Mouse (Mus musculus) liver, embryonic 15.5 days (tissue): ENCODE data around the gene Dll4. TPM values are rescaled to one million over a fixed set of nuclear protein-coding genes. Genes with fewer than 3 reads are reported as not detected.

Experiments
- ATAC-seq: fragments of 200-750 bp; cut with Nextera tagmentation; 2 replicates; pipeline ENCODE4 v1.8.0; 2017; ENCODE audit warnings: moderate number of reproducible peaks, mild to moderate bottlenecking, moderate library complexity; ENCODE audit not compliant: insufficient read depth
- H3K27ac ChIP-seq: fragments of 300-500 bp; sonication (generic); replicated peaks from 2 replicates; pipeline ENCODE4 v1.5.1; 2015; ENCODE audit warnings: mild to moderate bottlenecking, inconsistent platforms
- H3K27me3 ChIP-seq: fragments of 300-500 bp; sonication (generic); 2 replicates; pipeline ENCODE4 v1.6.1; 2015; ENCODE audit warnings: mild to moderate bottlenecking, inconsistent platforms
- H3K36me3 ChIP-seq: fragments of 300-500 bp; sonication (generic); replicated peaks from 2 replicates; pipeline ENCODE4 v1.6.1; 2015; ENCODE audit warnings: moderate library complexity, mild to moderate bottlenecking, inconsistent platforms
- H3K4me1 ChIP-seq: fragments of 300-500 bp; sonication (generic); replicated peaks from 2 replicates; pipeline ENCODE4 v1.6.1; 2015; ENCODE audit warnings: inconsistent platforms
- H3K4me2 ChIP-seq: fragments of 300-500 bp; sonication (generic); 2 replicates; pipeline ENCODE4 v1.6.1; 2015; ENCODE audit warnings: moderate library complexity, mild to moderate bottlenecking, inconsistent platforms
- H3K4me3 ChIP-seq: fragments of 300-500 bp; sonication (generic); replicated peaks from 2 replicates; pipeline ENCODE4 v1.5.1; 2015; ENCODE audit warnings: mild to moderate bottlenecking, inconsistent platforms
- H3K9ac ChIP-seq: fragments of 300-500 bp; sonication (generic); 2 replicates; pipeline ENCODE4 v1.6.1; 2015; ENCODE audit warnings: moderate library complexity, mild to moderate bottlenecking, inconsistent platforms
- H3K9me3 ChIP-seq: fragments of 300-500 bp; sonication (generic); replicated peaks from 2 replicates; pipeline ENCODE4 v1.6.1; 2016; ENCODE audit warnings: inconsistent platforms
- WGBS: fragments of 180-500 bp; shearing (Covaris S2); methylation state at CpG from one replicate; pipeline ENCODE4 v1.1.7; 2015; ENCODE audit warnings: mixed read lengths; ENCODE audit not compliant: insufficient replicate concordance; 5-methylcytosine and 5-hydroxymethylcytosine counted together
- polyA plus RNA-seq: library from polyadenylated mRNA; unstranded; fragments of >200 nt; fragmentation: Nextera tagmentation; extraction: Ambion mirVana; gene quantifications from 2 replicates; pipeline ENCODE4 v1.2.1, GENCODE M21; 2015

The Dll4 gene
- polyA plus RNA-seq, 1 experiment from 2014 or later: 1.9 TPM

DNA sequence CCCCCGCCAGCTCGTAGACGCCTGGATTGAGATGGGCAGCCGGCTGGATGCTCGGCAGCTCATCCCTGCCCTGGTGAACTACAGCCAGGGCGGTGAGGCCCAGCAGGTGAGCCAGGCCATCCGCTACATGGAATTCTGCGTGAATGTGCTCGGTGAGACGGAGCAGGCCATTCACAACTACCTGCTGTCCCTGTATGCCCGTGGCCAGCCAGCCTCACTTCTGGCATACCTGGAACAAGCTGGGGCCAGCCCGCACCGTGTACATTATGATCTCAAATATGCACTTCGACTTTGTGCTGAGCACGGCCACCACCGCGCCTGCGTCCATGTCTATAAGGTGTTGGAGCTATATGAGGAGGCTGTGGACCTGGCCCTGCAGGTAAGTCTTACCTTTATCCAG, 31.2 kb upstream of the Dll4 start:
- 90% methylated on average over 18 of the region's 18 CpGs for WGBS
- H3K4me3 ChIP-seq: no peak overlapping the region
- H3K27me3 ChIP-seq: no peaks in the 10 kb centered on the region
- H3K27ac ChIP-seq: no peak overlapping the region
- H3K36me3 ChIP-seq: peaks cover 85% of the 10 kb centered on the region
- no peak overlapping the region for H3K9ac ChIP-seq
- no peaks in the 10 kb centered on the region for H3K9me3 ChIP-seq
- no peak overlapping the region for H3K4me2 ChIP-seq
- no peak for ATAC-seq
- peaks cover 24% of the 10 kb centered on the region for H3K4me1 ChIP-seq

DNA sequence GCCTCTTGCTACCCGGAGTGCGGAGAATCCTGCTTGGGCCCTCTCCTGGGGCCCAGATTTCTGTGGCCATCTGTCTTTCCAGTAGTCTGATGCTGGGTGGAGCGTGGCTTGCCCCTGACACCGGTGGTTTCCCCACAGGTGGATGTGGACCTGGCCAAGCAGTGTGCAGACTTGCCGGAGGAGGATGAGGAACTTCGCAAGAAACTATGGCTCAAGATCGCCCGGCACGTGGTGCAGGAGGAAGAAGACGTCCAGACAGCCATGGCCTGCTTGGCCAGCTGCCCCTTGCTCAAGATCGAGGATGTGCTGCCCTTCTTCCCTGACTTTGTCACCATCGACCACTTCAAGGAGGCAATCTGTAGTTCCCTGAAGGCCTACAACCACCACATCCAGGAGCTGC, 28.8 kb upstream of the Dll4 start:
- H3K4me1 ChIP-seq: peaks cover 37% of the 10 kb centered on the region
- H3K9me3 ChIP-seq: no peaks in the 10 kb centered on the region
- H3K4me2 ChIP-seq: no peak overlapping the region
- no peaks in the 10 kb centered on the region for H3K27me3 ChIP-seq
- peaks cover 69% of the 10 kb centered on the region for H3K36me3 ChIP-seq
- no peak overlapping the region for H3K4me3 ChIP-seq
- H3K27ac ChIP-seq: no peak overlapping the region
- ATAC-seq: no peak
- 74% methylated on average over 12 of the region's 12 CpGs for whole genome bisulfite sequencing
- H3K9ac ChIP-seq: no peak overlapping the region

DNA sequence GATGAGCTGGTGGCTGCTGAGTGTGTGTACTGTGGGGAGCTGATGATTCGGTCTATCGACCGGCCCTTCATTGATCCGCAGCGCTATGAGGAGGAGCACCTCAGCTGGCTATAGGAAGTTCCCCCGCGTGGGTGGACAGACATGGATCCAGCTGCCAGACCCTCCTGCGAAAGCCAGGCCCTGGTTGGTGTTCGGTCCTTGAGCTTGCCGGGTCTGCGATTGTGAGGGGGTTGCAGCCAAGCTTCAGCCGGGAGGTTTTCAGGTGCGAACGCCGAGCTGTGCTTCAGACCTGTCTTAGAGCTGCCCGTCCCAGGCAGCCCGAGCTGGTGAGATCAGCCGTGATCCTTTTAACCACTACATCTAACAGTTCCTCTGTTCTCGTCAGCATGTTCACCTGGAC, 28.1 kb upstream of the Dll4 start:
- peaks cover 64% of the 10 kb centered on the region for H3K36me3 ChIP-seq
- H3K27ac ChIP-seq: no peak overlapping the region
- H3K4me3 ChIP-seq: no peak overlapping the region
- H3K4me1 ChIP-seq: peaks cover 44% of the 10 kb centered on the region
- no peak for ATAC-seq
- no peaks in the 10 kb centered on the region for H3K9me3 ChIP-seq
- 83% methylated on average over 19 of the region's 19 CpGs for WGBS
- no peak overlapping the region for H3K9ac ChIP-seq
- no peaks in the 10 kb centered on the region for H3K27me3 ChIP-seq
- H3K4me2 ChIP-seq: no peak overlapping the region

DNA sequence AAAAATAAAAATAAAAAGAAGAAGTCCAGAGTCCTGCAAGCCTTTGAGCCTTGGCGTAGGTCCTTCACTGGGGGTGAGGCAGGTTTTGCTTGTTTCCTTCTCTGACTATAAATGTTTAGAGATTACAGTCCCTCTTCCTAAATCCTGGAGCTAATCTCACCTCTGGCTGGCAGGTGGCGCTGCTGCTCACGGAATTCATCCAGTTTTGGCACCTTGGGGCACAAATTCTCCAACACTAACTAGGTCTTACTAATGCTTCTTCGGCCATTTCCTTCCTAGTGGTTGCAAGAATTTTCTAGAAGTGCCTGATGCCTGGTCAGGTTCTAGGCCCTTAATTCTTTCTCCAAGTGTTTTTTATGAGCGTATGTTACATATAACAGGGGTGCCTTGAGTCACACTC, 27.3 kb upstream of the Dll4 start:
- H3K36me3 ChIP-seq: peaks cover 56% of the 10 kb centered on the region
- H3K27ac ChIP-seq: no peak overlapping the region
- no peak overlapping the region for H3K4me2 ChIP-seq
- H3K4me1 ChIP-seq: peaks cover 50% of the 10 kb centered on the region
- WGBS: 45% methylated on average over 5 of the region's 5 CpGs
- ATAC-seq: no peak
- no peaks in the 10 kb centered on the region for H3K9me3 ChIP-seq
- no peak overlapping the region for H3K4me3 ChIP-seq
- no peaks in the 10 kb centered on the region for H3K27me3 ChIP-seq
- H3K9ac ChIP-seq: no peak overlapping the region

DNA sequence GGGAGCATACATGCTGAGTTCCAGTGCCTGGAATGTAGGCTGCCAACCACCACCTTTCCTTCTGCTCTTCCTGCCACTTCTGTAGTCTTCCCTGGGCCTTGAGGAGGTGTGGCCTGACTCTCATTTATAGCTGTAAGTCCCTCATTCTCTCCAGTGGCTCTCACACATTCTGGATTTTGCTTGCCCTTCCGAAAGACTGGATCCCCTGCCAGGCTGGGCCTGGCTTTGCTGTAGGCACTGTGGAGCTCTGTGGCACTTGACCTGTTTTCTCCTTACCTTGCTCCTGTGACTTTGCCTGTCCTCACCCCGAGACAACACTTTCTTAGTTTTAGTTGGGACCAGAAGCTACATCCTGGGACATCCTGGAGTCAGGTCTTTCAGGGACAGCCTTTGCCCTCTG, 26.7 kb upstream of the Dll4 start:
- H3K27ac ChIP-seq: no peak overlapping the region
- H3K36me3 ChIP-seq: peaks cover 51% of the 10 kb centered on the region
- no peaks in the 10 kb centered on the region for H3K27me3 ChIP-seq
- H3K9ac ChIP-seq: no peak overlapping the region
- WGBS: 82% methylated on average over 2 of the region's 2 CpGs
- H3K4me1 ChIP-seq: peaks cover 54% of the 10 kb centered on the region
- H3K4me3 ChIP-seq: no peak overlapping the region
- no peak for ATAC-seq
- no peaks in the 10 kb centered on the region for H3K9me3 ChIP-seq
- H3K4me2 ChIP-seq: no peak overlapping the region

DNA sequence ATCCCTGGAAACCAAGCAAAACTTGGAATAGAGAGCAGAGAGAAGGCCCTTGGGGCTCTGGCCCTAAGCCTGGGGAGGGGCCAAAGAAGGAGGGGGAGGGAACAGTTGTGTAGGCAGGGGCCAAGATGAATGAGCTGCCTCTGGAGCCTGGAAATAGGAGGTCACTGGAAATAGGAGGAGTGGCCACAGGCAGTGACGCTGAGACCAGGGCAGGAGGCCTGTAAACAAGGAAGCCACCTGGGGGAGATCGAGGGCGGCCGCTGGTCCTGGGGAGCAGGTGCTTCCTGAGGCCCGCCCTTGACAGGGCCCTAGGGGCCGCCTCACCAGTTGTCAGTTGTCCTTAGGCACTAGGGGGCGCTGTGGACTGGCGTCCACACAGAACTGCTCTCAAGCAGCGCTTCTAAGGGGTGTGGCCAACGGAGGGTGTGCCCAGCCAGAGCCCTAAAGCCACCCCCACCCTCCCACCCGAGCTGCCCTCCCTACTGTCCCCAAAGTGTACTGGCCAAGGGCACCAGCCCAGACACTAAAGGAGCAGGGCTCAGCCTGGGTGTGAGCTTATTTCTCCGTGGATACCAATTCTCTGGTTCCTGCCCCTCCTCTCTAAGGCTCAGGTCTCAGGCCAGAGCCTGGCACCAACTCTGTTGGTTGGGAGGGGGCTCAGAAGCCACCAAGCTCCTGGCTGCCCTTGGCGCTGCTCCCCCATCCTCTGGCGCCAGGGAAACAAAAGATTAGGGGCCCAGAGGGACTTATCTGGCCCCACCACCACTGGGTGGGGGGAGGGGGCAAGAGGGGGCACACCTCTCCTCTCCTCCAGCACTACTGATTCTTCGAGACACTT, 25.4 kb upstream of the Dll4 start:
- Histone ChIP-seq H3K9ac (peak overlapping the region; percentile 37), H3K27me3 (no peaks in the 10 kb centered on the region), H3K4me3 (peak overlapping the region; percentile 38), H3K4me1 (peaks cover 67% of the 10 kb centered on the region), H3K9me3 (no peaks in the 10 kb centered on the region), H3K36me3 (peaks cover 38% of the 10 kb centered on the region), H3K4me2 (peak overlapping the region; percentile 73), H3K27ac (peak overlapping the region; percentile 56)
- WGBS: 2% methylated on average over 15 of the region's 15 CpGs
- peak; percentile 88 for ATAC-seq

DNA sequence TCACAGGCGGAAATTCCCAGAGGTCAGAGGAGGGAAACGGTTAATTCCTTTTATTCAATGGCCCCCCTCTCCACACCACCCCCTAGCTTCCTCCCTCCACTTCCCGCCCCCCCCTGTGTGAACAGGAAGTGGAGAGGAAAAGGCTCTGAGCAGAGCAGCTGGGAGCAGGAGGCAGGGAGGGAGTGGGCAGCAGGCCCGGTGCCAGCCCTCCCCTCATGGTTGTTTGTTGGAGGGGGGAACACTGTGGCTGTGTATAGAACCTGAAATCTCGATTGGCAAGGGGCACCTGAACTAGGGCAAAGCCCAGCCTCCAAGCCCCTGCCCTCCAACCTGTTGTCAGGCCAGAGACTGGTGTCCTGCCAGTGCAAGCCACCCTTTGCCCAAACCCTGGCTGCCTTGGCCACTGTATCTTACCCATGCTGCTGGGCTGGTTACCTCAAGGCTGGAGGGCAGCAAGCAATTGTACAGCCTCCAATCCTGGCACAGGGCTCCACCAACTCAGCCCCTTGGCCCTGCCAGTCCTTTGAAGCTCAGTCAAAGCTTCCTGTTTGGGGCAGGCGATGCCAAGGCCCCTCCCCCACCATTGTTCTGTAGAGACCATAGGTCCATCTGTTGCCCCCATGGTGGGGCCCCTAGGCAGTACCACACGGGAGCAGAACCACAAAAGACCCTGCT, 24.6 kb upstream of the Dll4 start:
- Histone ChIP-seq H3K4me2 (peak overlapping the region; percentile 73), H3K27me3 (no peaks in the 10 kb centered on the region), H3K9me3 (no peaks in the 10 kb centered on the region), H3K36me3 (peaks cover 33% of the 10 kb centered on the region), H3K9ac (peak overlapping the region; percentile 37; the same call in 1 of the 2 replicates), H3K4me1 (peaks cover 75% of the 10 kb centered on the region), H3K27ac (peak overlapping the region; percentile 56), H3K4me3 (peak overlapping the region; percentile 38; the same call in 1 of the 2 replicates)
- no peak for ATAC-seq
- 19% methylated on average over 7 of the region's 7 CpGs for WGBS

DNA sequence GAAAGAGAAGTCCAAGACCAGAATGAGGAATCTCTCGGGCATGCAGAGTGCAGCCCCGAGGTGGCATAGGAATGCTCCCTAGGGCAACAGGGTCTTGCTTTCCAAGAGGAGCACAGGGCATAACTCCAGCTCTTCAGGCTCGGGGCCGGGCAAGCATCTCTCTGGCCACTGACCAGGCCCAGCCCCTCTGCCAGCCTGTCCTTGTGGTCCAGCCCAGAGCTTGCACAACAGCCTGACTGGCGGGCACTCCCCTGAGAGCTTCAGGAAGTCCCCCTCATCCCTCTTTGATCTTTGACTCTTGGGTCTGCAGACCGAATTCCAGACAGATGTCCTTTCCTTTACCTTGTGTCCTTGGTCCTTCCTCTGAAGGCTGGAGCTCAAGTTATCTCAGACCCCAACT, 22.7 kb upstream of the Dll4 start:
- Histone ChIP-seq H3K27me3 (no peaks in the 10 kb centered on the region), H3K4me3 (no peak overlapping the region), H3K36me3 (peaks cover 17% of the 10 kb centered on the region), H3K27ac (no peak overlapping the region), H3K4me2 (no peak overlapping the region), H3K9ac (no peak overlapping the region), H3K4me1 (peaks cover 80% of the 10 kb centered on the region), H3K9me3 (no peaks in the 10 kb centered on the region)
- WGBS: 65% methylated on average over 6 of the region's 6 CpGs
- no peak for ATAC-seq

DNA sequence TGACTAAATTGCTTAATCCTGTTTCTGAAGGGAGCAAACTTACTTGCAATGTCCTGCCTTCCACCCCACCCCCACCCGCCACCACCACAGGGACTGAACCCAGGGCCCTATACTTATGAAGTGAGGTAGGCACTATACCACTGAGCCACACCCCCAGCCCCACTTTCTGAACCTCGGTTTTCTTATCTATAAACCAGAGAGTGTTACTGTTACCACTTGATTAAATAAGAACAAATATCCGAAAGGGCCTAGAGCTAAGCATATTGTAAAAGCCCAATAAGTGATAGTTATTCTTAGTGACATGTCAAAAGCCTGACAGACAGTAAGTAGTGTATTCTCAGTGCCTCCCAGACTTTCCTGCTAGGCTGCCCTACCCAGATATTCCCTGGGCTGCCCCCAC, 21.2 kb upstream of the Dll4 start:
- no peaks in the 10 kb centered on the region for H3K27me3 ChIP-seq
- no peak overlapping the region for H3K9ac ChIP-seq
- no peak overlapping the region for H3K4me2 ChIP-seq
- H3K36me3 ChIP-seq: peaks cover 3% of the 10 kb centered on the region; the same call in 1 of the 2 replicates
- WGBS: 11% methylated on average over 3 of the region's 3 CpGs
- H3K4me3 ChIP-seq: no peak overlapping the region
- peaks cover 67% of the 10 kb centered on the region for H3K4me1 ChIP-seq
- no peaks in the 10 kb centered on the region for H3K9me3 ChIP-seq
- peak overlapping the region; percentile 56 for H3K27ac ChIP-seq
- ATAC-seq: peak; percentile 50

DNA sequence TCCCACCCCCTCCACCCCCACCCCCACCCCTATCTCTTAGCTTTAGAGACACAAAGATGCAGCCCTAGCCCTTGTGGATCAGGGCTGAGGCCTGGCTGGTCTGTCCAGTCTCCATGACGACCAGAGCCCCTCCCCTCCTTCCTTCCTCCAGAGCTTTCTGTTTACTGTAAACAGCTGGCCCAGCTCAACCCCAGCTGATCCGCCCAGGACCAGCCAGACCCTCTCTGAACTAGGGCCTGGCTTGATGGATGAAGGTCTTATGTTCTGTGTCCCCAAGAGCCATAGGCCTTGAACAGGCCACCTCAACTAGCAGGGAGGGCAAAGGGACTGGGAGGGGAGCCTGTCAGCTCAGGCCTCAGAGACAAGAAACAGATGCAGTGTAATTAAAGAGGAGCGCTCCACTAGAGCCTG, 20.8 kb upstream of the Dll4 start:
- 31% methylated on average over 3 of the region's 3 CpGs for WGBS
- Histone ChIP-seq H3K27me3 (no peaks in the 10 kb centered on the region; the same call in 1 of the 2 replicates), H3K9me3 (no peaks in the 10 kb centered on the region), H3K4me1 (peaks cover 63% of the 10 kb centered on the region), H3K9ac (no peak overlapping the region), H3K36me3 (no peaks in the 10 kb centered on the region), H3K27ac (peak overlapping the region; percentile 56), H3K4me2 (no peak overlapping the region), H3K4me3 (no peak overlapping the region)
- no peak; the same call in 1 of the 2 replicates for ATAC-seq

DNA sequence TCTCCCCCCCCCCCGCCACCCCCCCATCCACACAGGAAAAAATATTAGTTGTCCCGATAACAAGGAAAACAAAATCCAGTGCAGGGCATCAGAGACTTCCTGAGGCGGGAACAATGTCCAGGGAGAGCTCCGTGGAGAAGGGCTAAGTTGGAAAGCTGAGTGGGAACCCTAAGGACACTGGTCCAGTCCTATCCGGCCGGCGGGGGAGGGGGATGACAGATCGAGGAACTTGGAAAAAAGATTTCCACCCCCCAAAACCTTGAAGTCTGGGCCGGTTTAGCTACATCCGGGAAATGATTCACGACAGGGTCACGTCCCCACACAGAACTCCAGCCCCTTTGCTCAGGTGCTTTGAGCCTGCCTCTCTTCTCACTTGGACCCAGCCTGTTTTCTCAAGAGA, 14.0 kb upstream of the Dll4 start:
- WGBS: 48% methylated on average over 12 of the region's 12 CpGs
- ATAC-seq: peak; percentile 52
- no peak overlapping the region for H3K4me2 ChIP-seq
- no peak overlapping the region for H3K27ac ChIP-seq
- H3K9ac ChIP-seq: no peak overlapping the region
- no peaks in the 10 kb centered on the region for H3K36me3 ChIP-seq
- H3K4me3 ChIP-seq: no peak overlapping the region
- no peaks in the 10 kb centered on the region for H3K4me1 ChIP-seq
- H3K9me3 ChIP-seq: no peaks in the 10 kb centered on the region
- peaks cover 3% of the 10 kb centered on the region; the same call in 1 of the 2 replicates for H3K27me3 ChIP-seq
